In genomic region chr12:117545277-117545676, GRCm38 (mm10) we compare ENCODE assay signal across 22 mouse cellular contexts. TPM values are rescaled to one million over a fixed set of nuclear protein-coding genes. Genes with fewer than 3 reads are reported as not detected.
A peak's percentile ranks its signal among the peaks of the same experiment; 100 is the strongest.
DNase-seq lines count a peak whose midpoint lies in the region; ATAC-seq and TF ChIP-seq lines count a peak whose summit lies in the region.
"Had no signal": no experiment of that assay in that cellular context is flagged by ENCODE, and none has a peak within 500 bp of the region (broad histone marks: within the 10 kb centered on the region; RNA-seq: fewer than 3 reads in every experiment).

No protein-coding gene starts in this region.

- TF ChIP-seq CTCF in liver, adult 2 months (IDR thresholded peaks at IDR 0.05; ENCODE audit: low read depth, low read length): no peak

- no peak overlapping the region for H3K4me3 ChIP-seq in liver, adult 2 months (ENCODE audit: insufficient read depth, low read depth, low read length)
- H3K4me3 ChIP-seq in liver, embryonic 15.5 days (replicated peaks): no peak overlapping the region
- H3K4me3 ChIP-seq in stomach, embryonic 16.5 days (replicated peaks; ENCODE audit: low read length): no peak overlapping the region
- H3K4me3 ChIP-seq: forebrain, embryonic 15.5 days; hindbrain, embryonic 10.5 days; limb, embryonic 13.5 days; midbrain, embryonic 13.5 days had no signal

- DNase-seq in liver, adult 2 months (ENCODE audit: extremely low read depth, low read depth, low spot score): peak; percentile 66
- DNase-seq in liver: no peak
- peak; percentile 36 for DNase-seq in lung, postnatal 10 days
- DNase-seq in embryo, embryonic 10 days (ENCODE audit: low spot score): no peak
- no peak for DNase-seq in gastrocnemius, adult 8-10 months (ENCODE audit: low spot score in 2 of 2)
- DNase-seq in adrenal gland, adult (ENCODE audit: inconsistent age in 2 of 2, low spot score in 1 of 2): no peak
- DNase-seq: adrenal gland, postnatal 10 days; cerebellum, postnatal 10 days; gastrocnemius, postnatal 25 days; kidney, adult 9 months; kidney, postnatal 36 days; right cerebral cortex, postnatal 25 days; thymus, postnatal 36 days had no signal

- ATAC-seq in liver, embryonic 15.5 days (ENCODE audit: insufficient read depth): peak; percentile 40
- ATAC-seq in stomach, embryonic 16.5 days (ENCODE audit: insufficient read depth, low FRiP score): peak; percentile 85; the same call in 1 of the 2 replicates
- ATAC-seq: CD4-positive, CD25-positive, alpha-beta regulatory T cell, adult 4 months; forebrain, embryonic 15.5 days; hindbrain, postnatal 0 days; midbrain, embryonic 13.5 days; Patski had no signal

- WGBS in liver, adult 2 months: 16% methylated on average over 6 of the region's 6 CpGs
- WGBS in liver, embryonic 15.5 days (ENCODE audit: insufficient replicate concordance): 46% methylated on average over 6 of the region's 6 CpGs
- WGBS in stomach, embryonic 16.5 days: 52% methylated on average over 6 of the region's 6 CpGs

- H3K79me2 ChIP-seq in liver, adult 2 months (ENCODE audit: control insufficient read depth, insufficient read depth, low read length): no peaks in the 10 kb centered on the region

- no peaks in the 10 kb centered on the region for H3K9me3 ChIP-seq in liver, embryonic 15.5 days (replicated peaks)
- H3K9me3 ChIP-seq in stomach, embryonic 16.5 days (replicated peaks; ENCODE audit: control insufficient read depth, low read length): 0 out of 2 replicates have a peak, but pooled peaks cover 2% of the 10 kb centered on the region
- H3K9me3 ChIP-seq: forebrain, embryonic 15.5 days; hindbrain, embryonic 10.5 days; limb, embryonic 13.5 days; midbrain, embryonic 13.5 days had no signal

- no peaks in the 10 kb centered on the region for H3K36me3 ChIP-seq in liver, adult 2 months (ENCODE audit: control insufficient read depth, insufficient read depth, low read length)
- H3K36me3 ChIP-seq in liver, embryonic 15.5 days (replicated peaks): no peaks in the 10 kb centered on the region
- H3K36me3 ChIP-seq in stomach, embryonic 16.5 days (ENCODE audit: control insufficient read depth, insufficient read depth, low read length): no peaks in the 10 kb centered on the region
- H3K36me3 ChIP-seq: forebrain, embryonic 15.5 days; hindbrain, embryonic 10.5 days; limb, embryonic 13.5 days; midbrain, embryonic 13.5 days had no signal

- TF ChIP-seq POLR2A in liver, adult 2 months (IDR thresholded peaks at IDR 0.05; ENCODE audit: extremely low read depth, insufficient read depth, low read length): no peak

- H3K27ac ChIP-seq in liver, adult 2 months (replicated peaks; ENCODE audit: insufficient read depth, low read depth, low read length): no peak overlapping the region
- no peak overlapping the region for H3K27ac ChIP-seq in liver, embryonic 15.5 days (replicated peaks)
- peak overlapping the region; percentile 64; the same call in 1 of the 2 replicates for H3K27ac ChIP-seq in stomach, embryonic 16.5 days (ENCODE audit: low read length)
- H3K27ac ChIP-seq: forebrain, embryonic 15.5 days; hindbrain, embryonic 10.5 days; hindbrain, postnatal 0 days; limb, embryonic 13.5 days; midbrain, embryonic 13.5 days had no signal

- peaks cover 2% of the 10 kb centered on the region; the same call in 1 of the 2 replicates for H3K27me3 ChIP-seq in liver, adult 2 months (ENCODE audit: control insufficient read depth, insufficient read depth, low read length)
- peaks cover 58% of the 10 kb centered on the region for H3K27me3 ChIP-seq in liver, embryonic 15.5 days
- no peaks in the 10 kb centered on the region for H3K27me3 ChIP-seq in stomach, embryonic 16.5 days (ENCODE audit: control insufficient read depth, insufficient read depth, low read length)
- H3K27me3 ChIP-seq: forebrain, embryonic 15.5 days; limb, embryonic 13.5 days; midbrain, embryonic 13.5 days; Patski had no signal

- H3K4me1 ChIP-seq in liver, adult 2 months (ENCODE audit: control insufficient read depth, insufficient read depth, low read length): peaks cover 1% of the 10 kb centered on the region; the same call in 1 of the 2 replicates
- H3K4me1 ChIP-seq in liver, embryonic 15.5 days (replicated peaks): no peaks in the 10 kb centered on the region; the same call in 1 of the 2 replicates
- no peaks in the 10 kb centered on the region; the same call in 1 of the 2 replicates for H3K4me1 ChIP-seq in stomach, embryonic 16.5 days (ENCODE audit: control insufficient read depth, insufficient read depth, low read length)
- H3K4me1 ChIP-seq: forebrain, embryonic 15.5 days; hindbrain, embryonic 10.5 days; midbrain, embryonic 13.5 days had no signal

- no peak overlapping the region for H3K4me2 ChIP-seq in liver, embryonic 15.5 days
- H3K4me2 ChIP-seq in stomach, embryonic 16.5 days (ENCODE audit: low read depth, low read length): 0 out of 2 replicates have a peak overlapping the region, but pooled peaks have one; percentile 10
- H3K4me2 ChIP-seq: forebrain, embryonic 15.5 days; limb, embryonic 13.5 days; midbrain, embryonic 13.5 days had no signal

- H3K9ac ChIP-seq in liver, adult 2 months (ENCODE audit: low read depth, low read length): no peak overlapping the region
- H3K9ac ChIP-seq in liver, embryonic 15.5 days: no peak overlapping the region
- no peak overlapping the region for H3K9ac ChIP-seq in stomach, embryonic 16.5 days (ENCODE audit: low read length)
- H3K9ac ChIP-seq: forebrain, embryonic 15.5 days; limb, embryonic 13.5 days; midbrain, embryonic 13.5 days had no signal

RNA-seq across cellular contexts. Expression of gene Rapgef5, which starts 29.0 kb away (rescaled TPM):
- total RNA-seq in liver, adult 2 months (2014; rRNA removed): 13.3 and 14.0 TPM in 2 replicates
- 1.1 and 2.1 TPM in 2 replicates for polyA plus RNA-seq in liver, adult 2 months (2012; rRNA removed)
- polyA plus RNA-seq in liver, embryonic 15.5 days (2015; fragmentation: Nextera tagmentation; extraction: Ambion mirVana): 1.7 and 1.9 TPM in 2 replicates
- 8.3 and 8.6 TPM in 2 replicates for polyA plus RNA-seq in stomach, embryonic 16.5 days (2015; fragmentation: Nextera tagmentation; extraction: Ambion mirVana)
- 1 to 10 TPM; 2.5 to 4.2 (median 3.2) TPM for total RNA-seq in gastrocnemius, adult 8-10 months (2022)

Comparison
In these comparisons a context has a peak if more than half of its experiments do, and no peak if none do; other contexts are left out.
1. DNase-seq: peak in liver, adult 2 months (single experiment) and lung, postnatal 10 days (single experiment); none in liver (single experiment), embryo, embryonic 10 days (single experiment), gastrocnemius, adult 8-10 months (0 of 2) and adrenal gland, adult (0 of 2).